Mouse (Mus musculus) hindbrain, embryonic 10.5 days (tissue): ENCODE data around the gene Ift80. TPM values are rescaled to one million over a fixed set of nuclear protein-coding genes. Genes with fewer than 3 reads are reported as not detected.
"Not testable (repeated sequence)": the region's sequence is repeated elsewhere in the genome, so short reads cannot be mapped to it uniquely, and the experiment has no call there.

ENCODE experiments used
- DNase-seq: peaks from one replicate; pipeline ENCODE4 v3.0.0-alpha.2; 2017; ENCODE audit warnings: low spot score
- H3K27ac ChIP-seq: fragments of 300-500 bp; sonication (generic); 2 replicates; pipeline ENCODE4 v1.5.1; 2016; ENCODE audit warnings: mild to moderate bottlenecking, moderate library complexity
- H3K27me3 ChIP-seq: fragments of 300-500 bp; sonication (generic); 2 replicates; pipeline ENCODE4 v1.6.1; 2016; ENCODE audit warnings: mild to moderate bottlenecking; ENCODE audit not compliant: poor library complexity, insufficient read depth, severe bottlenecking
- H3K36me3 ChIP-seq: fragments of 300-500 bp; sonication (generic); 2 replicates; pipeline ENCODE4 v1.6.1; 2016; ENCODE audit warnings: mild to moderate bottlenecking, moderate library complexity
- H3K4me1 ChIP-seq: fragments of 300-500 bp; sonication (generic); replicated peaks from 2 replicates; pipeline ENCODE4 v1.6.1; 2016; ENCODE audit warnings: mild to moderate bottlenecking
- H3K4me3 ChIP-seq: fragments of 300-500 bp; sonication (generic); 2 replicates; pipeline ENCODE4 v1.5.1; 2016; ENCODE audit warnings: mild to moderate bottlenecking, moderate library complexity
- H3K9me3 ChIP-seq: fragments of 300-500 bp; sonication (generic); 2 replicates; pipeline ENCODE4 v1.6.1; 2016; ENCODE audit warnings: mild to moderate bottlenecking, moderate library complexity
- WGBS: fragments of 180-500 bp; shearing (Covaris S2); methylation state at CpG from one replicate; pipeline ENCODE4 v1.1.7; 2016; 5-methylcytosine and 5-hydroxymethylcytosine counted together
- polyA plus RNA-seq: library from polyadenylated mRNA; unstranded; fragments of >200 nt; fragmentation: Nextera tagmentation; extraction: Ambion mirVana; gene quantifications from 2 replicates; pipeline ENCODE4 v1.2.1, GENCODE M21; 2016

Gene Ift80
- polyA plus RNA-seq, 1 experiment from 2014 or later: 12.9 TPM

DNA sequence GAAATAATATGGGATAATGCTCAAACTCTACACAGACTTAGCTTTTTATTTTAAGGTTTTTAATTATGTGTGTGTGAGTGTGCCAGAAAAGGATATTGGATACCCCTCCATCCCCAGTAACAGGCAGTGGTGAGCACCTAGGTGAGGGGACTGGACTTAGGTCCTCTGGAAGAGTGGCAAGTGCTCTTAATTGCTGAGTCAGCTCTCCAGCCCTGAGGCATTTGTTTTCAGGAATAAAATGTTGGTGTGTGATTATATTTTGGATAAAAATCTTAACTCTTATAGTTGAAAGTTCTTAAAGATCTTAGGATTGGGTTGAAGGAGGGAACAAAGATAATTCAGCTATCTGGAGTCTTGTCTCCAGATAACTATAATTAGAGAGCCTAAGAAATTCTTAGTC, 16.4 kb upstream of the Ift80 start:
- no peaks in the 10 kb centered on the region for H3K27me3 ChIP-seq
- no peak overlapping the region for H3K4me3 ChIP-seq
- H3K36me3 ChIP-seq: peaks cover 100% of the 10 kb centered on the region
- H3K9me3 ChIP-seq: no peaks in the 10 kb centered on the region
- DNase-seq: no peak
- no peak overlapping the region for H3K27ac ChIP-seq
- H3K4me1 ChIP-seq: no peaks in the 10 kb centered on the region

GRCm38 (mm10) chr3:69020285-69020684, 15.9 kb upstream of the Ift80 start:
- H3K4me3 ChIP-seq: no peak overlapping the region
- H3K36me3 ChIP-seq: peaks cover 99% of the 10 kb centered on the region
- H3K9me3 ChIP-seq: no peaks in the 10 kb centered on the region
- no peak for DNase-seq
- H3K4me1 ChIP-seq: no peaks in the 10 kb centered on the region
- WGBS: 96% methylated on average over 2 of the region's 2 CpGs
- no peaks in the 10 kb centered on the region for H3K27me3 ChIP-seq
- H3K27ac ChIP-seq: no peak overlapping the region

- H3K27me3 ChIP-seq, H3K4me1 ChIP-seq, H3K27ac ChIP-seq, H3K9me3 ChIP-seq, DNase-seq, H3K4me3 ChIP-seq: not testable (repeated sequence)
- WGBS: 92% methylated on average over 2 of the region's 2 CpGs
- H3K36me3 ChIP-seq: peaks cover 99% of the 10 kb centered on the region
Observed at GRCm38 (mm10) chr3:69018635-69019034, 14.3 kb upstream of the Ift80 start.

- Histone ChIP-seq H3K27me3 (no peaks in the 10 kb centered on the region), H3K4me1 (no peaks in the 10 kb centered on the region), H3K4me3 (no peak overlapping the region), H3K27ac (no peak overlapping the region), H3K36me3 (peaks cover 98% of the 10 kb centered on the region), H3K9me3 (no peaks in the 10 kb centered on the region)
- WGBS: 95% methylated on average over 3 of the region's 3 CpGs
- no peak for DNase-seq
Observed at GRCm38 (mm10) chr3:69017181-69017580, 12.8 kb upstream of the Ift80 start.

DNA sequence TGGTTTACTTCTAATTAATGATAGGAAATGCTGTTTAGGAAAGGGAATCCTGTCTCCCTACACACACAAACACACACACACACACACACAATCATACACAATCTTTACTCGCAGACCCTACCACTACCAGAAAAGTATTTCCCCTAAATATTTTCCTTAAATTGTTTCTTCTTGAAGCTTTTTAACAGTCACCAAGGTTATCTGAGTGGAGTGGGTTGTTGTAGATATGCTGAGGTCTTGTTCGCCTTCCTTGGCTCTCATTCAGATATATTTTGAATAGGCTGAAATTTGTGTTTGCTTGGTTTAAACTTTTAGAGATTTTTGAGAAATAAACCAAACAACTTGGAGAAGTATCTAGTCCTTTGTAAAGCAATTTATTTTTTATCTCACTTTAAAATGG, 4.5 kb upstream of the Ift80 start:
- Histone ChIP-seq H3K4me3 (no peak overlapping the region), H3K4me1 (peaks cover 18% of the 10 kb centered on the region), H3K27ac (no peak overlapping the region), H3K36me3 (peaks cover 48% of the 10 kb centered on the region), H3K9me3 (no peaks in the 10 kb centered on the region), H3K27me3 (no peaks in the 10 kb centered on the region)
- WGBS: 94% methylated on average over 2 of the region's 2 CpGs
- no peak for DNase-seq

DNA sequence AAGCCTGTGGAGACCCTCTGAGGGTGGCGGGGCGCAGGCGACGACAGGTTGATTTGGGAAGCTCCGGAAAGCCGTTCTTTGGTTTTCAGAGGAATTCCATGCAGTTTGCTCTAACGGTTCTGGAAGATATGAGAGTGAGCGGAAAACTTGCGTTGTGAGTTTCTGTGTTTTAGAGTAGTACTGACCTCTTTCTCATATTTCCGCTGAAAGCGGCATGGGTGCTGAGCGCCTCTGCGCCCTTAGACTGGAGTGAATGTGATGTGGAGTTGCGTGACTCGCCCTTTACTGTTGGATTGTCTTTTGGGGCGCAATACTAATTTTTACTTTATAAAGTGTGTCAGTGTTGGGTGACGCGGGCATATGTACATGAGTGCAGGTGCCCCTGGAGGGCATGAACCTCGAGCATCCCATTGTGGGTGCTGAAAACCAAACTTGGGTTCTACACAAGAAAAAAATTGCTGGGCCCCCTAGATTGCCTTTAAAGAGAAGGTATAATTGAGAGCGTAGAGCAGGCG, 1.9 kb upstream of the Ift80 start:
- Histone ChIP-seq H3K27ac (peak overlapping the region; percentile 98), H3K27me3 (no peaks in the 10 kb centered on the region), H3K4me3 (peak overlapping the region; percentile 99), H3K9me3 (no peaks in the 10 kb centered on the region), H3K4me1 (peaks cover 21% of the 10 kb centered on the region), H3K36me3 (peaks cover 27% of the 10 kb centered on the region)
- 11% methylated on average over 21 of the region's 21 CpGs for WGBS
- no peak for DNase-seq

DNA sequence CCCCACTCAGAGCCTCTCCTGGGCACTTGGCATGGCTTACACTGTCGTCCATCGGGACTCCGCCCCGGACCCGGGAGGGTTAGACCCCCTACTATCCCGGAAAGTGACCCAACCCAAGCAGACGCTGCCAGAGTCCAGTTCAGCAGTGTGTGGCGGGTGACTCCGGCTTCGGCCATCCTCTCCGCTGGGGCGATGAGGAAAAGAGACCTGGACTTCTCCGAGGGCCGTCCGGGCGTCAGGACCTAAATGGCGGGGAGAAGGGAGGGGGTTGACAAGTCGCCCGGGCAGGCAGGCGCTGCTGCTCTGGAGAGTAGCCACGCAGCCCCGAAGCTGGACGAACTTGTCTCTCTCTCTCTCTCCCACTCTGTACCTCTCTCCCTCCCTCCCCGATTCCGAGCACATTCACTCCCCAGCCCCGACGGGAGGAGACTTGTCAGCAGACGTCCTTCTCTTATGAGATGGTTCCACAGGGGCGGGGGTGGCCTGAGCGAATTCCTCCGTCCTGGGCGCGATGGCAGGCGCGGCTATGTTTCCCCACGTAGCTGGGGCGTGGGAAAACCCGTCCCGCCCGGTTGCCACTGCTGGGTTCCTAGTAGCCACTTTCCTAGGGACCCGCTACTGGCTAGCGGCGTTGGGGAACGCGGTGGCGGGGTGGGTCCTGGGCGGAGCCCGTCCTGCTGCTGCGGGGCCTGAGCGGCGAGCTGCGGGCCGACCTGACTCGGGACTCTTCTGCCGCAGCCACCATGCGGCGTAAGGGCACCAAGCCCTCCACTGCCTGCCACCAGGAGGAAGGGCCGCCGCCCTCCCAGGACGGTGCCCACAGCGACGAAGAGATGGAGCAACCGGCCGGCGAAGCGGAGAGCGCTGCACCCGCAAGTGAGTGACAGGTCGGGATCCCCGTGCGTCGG, 1.2 kb upstream of the Ift80 start:
- Histone ChIP-seq H3K27me3 (no peaks in the 10 kb centered on the region), H3K36me3 (peaks cover 25% of the 10 kb centered on the region), H3K4me1 (peaks cover 21% of the 10 kb centered on the region), H3K9me3 (no peaks in the 10 kb centered on the region), H3K4me3 (peak overlapping the region; percentile 99), H3K27ac (peak overlapping the region; percentile 98)
- DNase-seq: peak; percentile 78
- WGBS: under 1% methylated on average over 72 of the region's 72 CpGs

GRCm38 (mm10) chr3:69004055-69004436, 324 bp downstream of the Ift80 start:
- DNase-seq: no peak
- WGBS: 2% methylated on average over 7 of the region's 7 CpGs
- no peaks in the 10 kb centered on the region for H3K9me3 ChIP-seq
- H3K36me3 ChIP-seq: peaks cover 15% of the 10 kb centered on the region
- H3K27ac ChIP-seq: peak overlapping the region; percentile 98
- peak overlapping the region; percentile 99 for H3K4me3 ChIP-seq
- H3K27me3 ChIP-seq: no peaks in the 10 kb centered on the region
- peaks cover 21% of the 10 kb centered on the region for H3K4me1 ChIP-seq

DNA sequence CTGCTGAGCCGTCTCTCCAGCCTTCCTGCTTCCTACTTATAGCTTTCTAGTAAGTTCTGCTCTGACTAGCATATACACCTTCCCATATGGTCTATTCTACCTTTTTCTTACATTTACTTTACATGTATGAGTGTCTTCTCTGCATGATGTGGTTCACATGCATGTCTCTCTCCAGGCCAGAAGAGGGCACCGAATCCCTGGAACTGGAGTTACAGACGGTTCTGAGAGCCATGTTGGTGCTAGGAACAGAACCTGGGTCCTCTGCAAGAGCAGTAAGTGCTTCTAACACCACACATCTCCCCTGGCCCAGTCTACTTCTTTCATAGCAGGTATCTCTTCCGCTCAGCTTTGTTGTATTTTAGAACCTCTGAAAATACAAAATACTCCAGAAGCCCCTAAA, 1.6 kb downstream of the Ift80 start:
- Histone ChIP-seq H3K4me1 (peaks cover 19% of the 10 kb centered on the region), H3K27me3 (no peaks in the 10 kb centered on the region), H3K36me3 (peaks cover 8% of the 10 kb centered on the region; the same call in 1 of the 2 replicates), H3K4me3 (0 out of 2 replicates have a peak overlapping the region, but pooled peaks have one; percentile 11), H3K9me3 (no peaks in the 10 kb centered on the region), H3K27ac (no peak overlapping the region)
- DNase-seq: no peak
- WGBS: 88% methylated on average over 4 of the region's 4 CpGs

DNA sequence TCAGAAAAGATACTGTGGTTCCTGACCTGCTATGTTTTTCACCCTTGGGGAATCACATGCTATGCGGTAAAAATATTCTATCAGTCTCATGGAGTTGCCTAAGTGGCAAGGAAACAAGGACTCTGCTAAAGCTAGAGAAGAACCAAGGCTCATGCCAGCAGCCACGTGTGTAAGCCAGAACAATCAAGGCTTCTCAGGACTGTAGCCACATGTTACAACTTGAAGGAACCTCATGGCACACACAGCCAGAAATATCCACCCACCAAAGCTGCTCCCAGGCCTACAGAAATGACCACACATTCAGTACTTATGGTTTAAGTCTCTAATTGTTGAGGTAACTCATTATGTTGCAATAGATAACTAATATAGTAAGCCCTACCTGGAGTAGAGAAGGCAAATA, 17.8 kb downstream of the Ift80 start:
- Histone ChIP-seq H3K27me3 (no peaks in the 10 kb centered on the region), H3K4me1 (no peaks in the 10 kb centered on the region), H3K36me3 (peaks cover 53% of the 10 kb centered on the region), H3K9me3 (no peaks in the 10 kb centered on the region), H3K4me3 (no peak overlapping the region), H3K27ac (no peak overlapping the region)
- 89% methylated on average over 2 of the region's 2 CpGs for WGBS
- DNase-seq: no peak

DNA sequence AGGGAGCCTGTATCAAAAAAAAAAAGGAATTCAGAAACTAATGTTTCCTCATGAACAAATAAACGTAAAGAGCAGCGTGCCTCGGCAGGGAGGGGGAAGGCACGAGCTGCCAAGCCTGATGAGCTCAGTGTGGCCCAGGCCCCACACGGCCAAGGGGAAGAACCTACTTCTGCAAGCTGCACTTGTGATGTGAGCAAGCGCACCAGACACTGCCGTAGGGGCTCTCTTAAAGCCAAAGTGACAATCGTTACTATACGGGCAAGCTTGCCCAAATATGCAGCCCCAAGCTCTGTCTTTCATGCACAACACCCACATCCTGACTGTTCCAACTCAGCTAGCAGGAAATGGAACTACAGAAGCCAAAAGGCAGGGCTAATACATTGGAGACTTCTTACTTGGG, 23.5 kb downstream of the Ift80 start:
- Histone ChIP-seq H3K27me3 (no peaks in the 10 kb centered on the region), H3K4me3 (no peak overlapping the region), H3K27ac (no peak overlapping the region), H3K36me3 (peaks cover 41% of the 10 kb centered on the region), H3K9me3 (no peaks in the 10 kb centered on the region), H3K4me1 (no peaks in the 10 kb centered on the region)
- WGBS: 88% methylated on average over 9 of the region's 9 CpGs
- no peak for DNase-seq

DNA sequence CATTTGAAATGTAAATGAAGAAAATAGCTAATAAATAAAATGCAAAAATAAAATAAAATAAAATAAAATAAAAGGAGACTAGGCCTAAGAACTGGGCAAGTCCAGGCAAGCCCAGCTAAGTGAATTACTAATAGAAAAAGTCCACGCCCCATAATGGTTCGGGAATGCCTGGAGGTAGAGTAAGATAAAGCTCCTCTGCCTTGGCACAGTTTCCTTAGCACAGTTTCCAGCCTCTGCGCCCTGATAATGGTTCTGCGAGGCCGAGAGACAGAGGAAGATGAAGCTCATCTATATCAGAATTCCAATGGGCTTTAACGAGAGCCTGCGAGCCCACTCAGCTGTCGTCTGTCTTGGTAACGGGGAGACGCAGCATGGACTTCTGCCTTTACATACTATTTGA, 25.2 kb downstream of the Ift80 start:
- H3K27me3 ChIP-seq: no peaks in the 10 kb centered on the region
- no peaks in the 10 kb centered on the region for H3K9me3 ChIP-seq
- no peak overlapping the region for H3K4me3 ChIP-seq
- H3K36me3 ChIP-seq: peaks cover 28% of the 10 kb centered on the region
- DNase-seq: no peak
- 94% methylated on average over 10 of the region's 10 CpGs for WGBS
- no peaks in the 10 kb centered on the region for H3K4me1 ChIP-seq
- H3K27ac ChIP-seq: no peak overlapping the region

DNA sequence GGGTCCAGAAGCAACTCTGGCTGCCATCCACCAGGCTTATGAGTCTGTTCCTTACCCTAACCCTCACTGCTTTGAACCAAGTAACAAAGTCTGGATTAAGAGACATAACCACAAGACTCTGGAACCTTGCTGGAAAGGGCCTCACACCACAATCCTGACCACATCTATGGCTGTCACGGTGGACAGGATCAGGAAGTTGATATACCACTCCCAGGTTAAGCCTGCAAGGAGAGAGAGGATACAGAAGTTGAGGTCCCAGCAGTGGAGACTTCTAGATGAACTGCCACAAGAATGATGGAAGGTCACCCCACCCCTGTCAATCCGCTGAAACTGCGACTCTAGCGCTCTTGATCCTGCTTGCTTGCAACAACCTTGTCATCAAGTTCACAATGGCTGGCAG, 26.7 kb downstream of the Ift80 start:
- DNase-seq: no peak
- H3K27me3 ChIP-seq: no peaks in the 10 kb centered on the region
- no peaks in the 10 kb centered on the region for H3K9me3 ChIP-seq
- WGBS: 95% methylated on average over 4 of the region's 4 CpGs
- no peak overlapping the region for H3K27ac ChIP-seq
- no peak overlapping the region for H3K4me3 ChIP-seq
- H3K36me3 ChIP-seq: peaks cover 19% of the 10 kb centered on the region
- no peaks in the 10 kb centered on the region for H3K4me1 ChIP-seq
